Mouse (Mus musculus) spleen, postnatal 4 days (tissue): ENCODE data around the gene Ttll6.

Experiments used
- DNase-seq, 2 experiments: peaks; one replicate each; pipeline ENCODE4 v3.0.0; 2022; ENCODE audit warnings: low spot score in 2 of 2

Ttll6 gene

GRCm38 (mm10) chr11:96168125-96168524 lies 34.5 kb downstream of the Ttll6 start:
- DNase-seq = no peak

DNA sequence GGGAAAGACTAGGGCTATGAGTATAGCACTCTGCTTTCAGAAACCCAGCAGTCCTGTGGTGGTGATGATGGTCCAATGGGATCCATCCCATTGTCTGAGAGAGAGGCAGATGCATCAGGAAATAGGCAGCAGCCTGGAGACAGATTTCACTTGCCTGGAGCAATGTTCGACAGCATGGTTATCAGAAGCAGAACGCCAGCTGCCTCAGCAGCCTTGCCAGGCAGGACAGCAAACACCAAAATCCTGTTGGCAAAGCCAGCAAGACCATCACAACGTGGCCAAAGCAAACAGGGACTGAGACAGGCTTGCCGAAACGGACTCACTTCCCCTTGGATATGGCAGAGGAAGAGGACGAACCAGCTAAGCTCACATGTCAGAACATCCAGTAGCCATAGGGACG lies 35.4 kb downstream of the Ttll6 start:
- no peak for DNase-seq

- no peak for DNase-seq
Measured at GRCm38 (mm10) chr11:96170711-96171379, 37.3 kb downstream of the Ttll6 start.

DNA sequence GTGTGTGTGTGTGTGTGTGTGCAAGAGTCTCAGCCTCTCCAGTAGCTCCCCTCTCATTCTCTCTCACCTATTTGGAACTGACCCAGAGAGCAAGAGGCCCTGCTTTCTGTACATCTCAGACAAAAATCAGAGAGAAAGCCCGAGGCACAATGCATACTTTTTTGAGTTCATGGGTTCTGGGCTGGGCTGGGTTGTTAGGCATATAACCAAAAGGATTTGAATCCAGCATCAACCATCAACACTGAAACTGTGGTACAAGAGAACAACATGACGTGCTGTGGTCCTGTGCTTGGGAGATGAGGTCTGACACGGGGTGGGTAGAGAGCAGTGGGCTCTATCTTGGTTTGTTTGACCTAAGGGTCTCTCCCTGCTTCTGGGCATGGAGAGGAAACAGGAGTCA lies 38.0 kb downstream of the Ttll6 start:
- no peak for DNase-seq

GRCm38 (mm10) chr11:96172511-96173287 lies 39.1 kb downstream of the Ttll6 start:
- no peak for DNase-seq

DNA sequence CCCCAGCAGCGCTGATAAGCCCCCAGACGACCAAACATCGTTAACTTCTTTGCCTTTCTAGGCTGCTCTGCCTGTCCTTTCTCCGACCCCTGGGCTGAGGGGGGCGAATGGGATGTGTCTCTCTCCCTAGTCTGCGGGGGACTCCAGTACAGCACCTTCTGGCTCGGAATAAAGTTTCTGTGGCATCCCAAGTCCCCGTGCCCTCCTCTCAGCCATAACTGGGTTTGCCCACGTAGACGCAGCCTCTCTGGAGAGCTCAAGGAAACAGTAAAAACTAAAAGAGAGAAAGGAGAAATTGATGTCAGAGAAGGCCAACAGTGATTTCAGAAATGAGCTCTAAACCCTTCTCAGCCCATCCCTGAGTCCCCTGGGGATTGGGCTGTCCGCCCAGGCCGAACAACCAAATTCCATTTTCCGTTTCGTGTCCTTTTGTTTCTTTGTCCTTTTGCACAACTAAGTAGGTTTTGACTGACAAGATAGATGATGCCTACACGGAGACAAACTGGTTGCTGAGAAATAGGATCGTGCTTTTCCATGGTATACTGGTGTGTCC lies 39.8 kb downstream of the Ttll6 start:
- DNase-seq = no peak

GRCm38 (mm10) chr11:96174881-96175280 lies 41.3 kb downstream of the Ttll6 start:
- DNase-seq = no peak

DNA sequence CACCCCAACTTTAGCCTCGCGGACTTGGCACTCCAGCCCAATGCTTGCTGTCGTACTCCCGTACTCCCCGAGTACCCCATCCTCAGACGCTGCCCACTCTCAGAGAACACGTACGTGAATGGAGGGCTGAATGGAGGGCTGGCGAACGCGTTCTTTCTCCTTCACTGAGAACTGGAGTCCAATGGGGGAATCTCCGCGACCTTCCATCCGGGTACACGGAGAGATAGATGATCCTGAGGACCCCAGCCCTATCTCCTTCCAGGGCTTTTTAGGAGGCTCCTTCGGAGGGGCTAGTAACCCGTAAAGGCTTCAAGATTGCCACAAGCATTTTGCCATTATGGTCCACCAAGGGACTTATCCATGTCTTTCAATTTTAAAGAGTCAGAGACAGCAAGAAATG lies 41.9 kb downstream of the Ttll6 start:
- no peak for DNase-seq

GRCm38 (mm10) chr11:96175951-96176530 lies 42.5 kb downstream of the Ttll6 start:
- DNase-seq = no peak

- no peak for DNase-seq
Measured at GRCm38 (mm10) chr11:96176841-96177240, 43.3 kb downstream of the Ttll6 start.

- no peak for DNase-seq
Measured at GRCm38 (mm10) chr11:96177546-96178174, 44.1 kb downstream of the Ttll6 start.

GRCm38 (mm10) chr11:96178356-96178755 lies 44.8 kb downstream of the Ttll6 start:
- DNase-seq = no peak

DNA sequence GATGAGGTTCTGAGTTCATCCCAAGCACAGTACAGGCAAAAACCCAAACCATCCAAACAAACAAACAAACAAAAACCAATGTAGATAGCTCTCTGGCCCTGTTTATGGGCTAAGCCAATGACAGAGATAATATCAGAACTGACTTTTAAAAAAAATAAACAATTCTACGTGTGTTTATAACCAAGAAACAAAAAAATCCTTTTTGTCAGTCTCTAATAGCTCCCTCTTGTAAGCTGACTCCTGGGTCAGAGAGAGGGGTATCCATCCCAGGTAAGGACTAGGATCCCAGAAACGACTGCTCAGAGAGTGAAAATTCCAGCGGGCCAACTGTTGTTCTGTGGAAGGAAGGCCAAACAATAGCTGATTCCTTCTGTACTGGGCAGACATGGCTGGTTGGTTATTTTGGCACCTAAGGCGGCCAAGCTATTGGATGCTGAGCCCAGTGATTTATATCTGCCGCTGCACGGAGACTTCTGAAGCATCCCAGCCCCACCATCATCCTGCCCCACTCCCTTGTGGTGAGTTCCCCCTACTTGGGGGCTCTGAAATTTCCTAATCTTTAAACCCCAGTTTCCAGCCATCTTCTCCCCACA lies 45.4 kb downstream of the Ttll6 start:
- no peak for DNase-seq

DNA sequence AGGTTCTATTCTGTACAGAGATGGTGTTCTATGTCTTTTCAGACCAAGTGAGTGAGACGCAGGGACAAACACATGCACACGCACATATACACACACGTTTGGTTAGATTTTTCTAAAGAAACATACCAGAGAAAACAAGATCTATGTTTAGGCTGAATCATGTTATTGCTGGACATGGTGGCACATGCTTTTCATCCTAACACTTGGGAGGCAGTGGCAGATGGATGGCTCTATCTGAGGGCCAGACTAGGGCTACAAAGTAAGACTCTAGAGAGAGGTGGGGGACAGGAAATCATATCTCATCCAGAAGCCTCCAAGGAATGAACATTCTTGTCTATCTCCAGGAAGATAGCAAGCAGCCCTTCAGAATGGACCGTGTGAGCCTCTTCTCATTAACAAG lies 47.5 kb downstream of the Ttll6 start:
- DNase-seq = no peak

- no peak for DNase-seq
Measured at GRCm38 (mm10) chr11:96184233-96184632, 50.6 kb downstream of the Ttll6 start.

DNA sequence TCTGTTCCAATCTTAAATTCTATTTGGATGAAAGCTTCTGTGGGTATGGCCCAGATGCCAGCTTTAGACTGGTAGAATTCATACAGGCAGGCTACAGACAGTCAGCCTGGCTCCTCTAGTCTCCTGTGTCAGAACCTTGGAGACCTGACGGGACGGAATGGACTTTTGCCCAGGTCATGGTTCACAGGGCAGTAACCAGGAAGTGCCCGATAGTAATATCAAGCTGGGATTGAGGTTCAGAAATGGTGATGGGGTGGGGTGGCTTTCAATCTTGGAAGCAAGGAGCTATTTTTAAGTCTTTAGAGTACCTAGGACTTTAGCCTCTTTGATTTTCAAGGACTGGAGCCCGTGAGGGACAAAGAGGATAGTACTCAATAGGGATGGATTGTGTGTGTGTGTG lies 53.7 kb downstream of the Ttll6 start:
- no peak for DNase-seq

GRCm38 (mm10) chr11:96189810-96190522 lies 56.4 kb downstream of the Ttll6 start:
- no peak for DNase-seq

DNA sequence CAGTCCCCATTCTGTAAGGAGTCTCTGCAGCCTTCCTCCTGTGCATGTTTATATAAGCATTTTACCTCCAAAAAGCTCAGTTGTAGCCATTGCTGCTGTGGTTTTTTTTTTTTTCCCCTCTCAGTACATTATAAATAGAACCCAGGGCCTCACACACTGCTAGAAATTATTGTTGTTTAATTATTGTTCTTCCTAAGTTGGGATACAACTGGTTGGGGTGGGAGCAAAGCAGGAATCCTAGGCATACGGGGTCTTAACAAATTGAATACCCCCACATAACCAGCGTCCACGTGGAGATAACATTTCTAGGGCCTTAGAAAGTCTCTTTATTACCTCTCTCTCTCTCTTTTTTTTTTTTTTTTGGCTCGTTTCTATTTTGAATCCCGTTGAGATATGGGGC lies 57.5 kb downstream of the Ttll6 start:
- DNase-seq = no peak

DNA sequence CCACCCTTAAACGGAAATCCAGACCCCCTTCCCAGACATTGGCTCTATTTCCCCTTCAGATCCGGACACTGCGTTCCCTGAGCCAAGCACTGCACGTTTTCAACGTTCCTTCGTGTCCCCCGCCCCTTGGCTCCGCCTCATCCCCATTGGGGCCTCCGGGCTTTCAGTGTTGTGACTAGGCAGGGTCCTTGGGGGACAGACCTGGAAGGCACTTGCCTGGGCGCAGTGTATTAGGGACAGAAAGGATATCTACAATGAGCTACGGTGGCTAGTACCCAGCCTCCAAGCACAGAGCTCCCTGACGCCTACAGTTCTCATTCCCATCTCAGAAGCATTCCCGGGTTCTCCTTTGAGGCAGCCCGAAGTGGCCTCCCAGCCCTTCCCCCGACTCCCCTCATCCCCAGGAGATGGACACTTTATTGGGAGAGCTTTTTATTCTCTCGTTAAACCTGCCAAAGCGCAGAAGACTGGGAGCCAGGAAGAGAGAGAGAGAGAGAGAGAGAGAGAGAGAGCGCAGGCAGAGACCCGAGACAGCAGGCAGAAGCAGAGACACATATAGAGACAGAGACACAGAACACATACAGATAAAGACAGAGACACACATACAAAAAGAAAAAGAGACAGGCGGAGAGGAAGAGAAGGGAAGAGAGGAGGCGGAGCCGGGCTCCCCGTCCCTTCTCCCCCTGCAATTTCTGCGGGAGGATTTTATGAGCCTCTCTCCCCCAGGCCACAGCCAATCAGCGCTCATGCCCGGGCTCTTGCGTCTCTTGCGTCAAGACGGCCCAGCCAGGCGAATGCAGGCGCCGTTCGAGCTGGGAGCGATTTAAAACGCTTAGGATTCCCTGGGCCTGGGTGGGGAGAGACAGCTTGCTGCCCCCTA lies 60.2 kb downstream of the Ttll6 start, which contains the start of gene Hoxb13:
TSS of gene Hoxb13 (plus strand) at position 796 of the 880 bp plus-strand sequence.
- no peak for DNase-seq

DNA sequence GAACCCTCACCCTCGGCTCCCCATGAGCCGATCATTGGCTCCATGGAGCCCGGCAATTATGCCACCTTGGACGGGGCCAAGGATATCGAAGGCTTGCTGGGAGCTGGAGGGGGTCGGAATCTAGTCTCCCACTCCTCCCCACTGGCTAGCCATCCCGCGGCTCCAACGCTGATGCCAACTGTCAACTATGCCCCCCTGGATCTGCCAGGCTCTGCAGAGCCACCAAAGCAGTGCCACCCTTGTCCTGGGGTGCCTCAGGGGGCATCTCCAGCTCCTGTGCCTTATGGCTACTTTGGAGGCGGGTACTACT lies 60.8 kb downstream of the Ttll6 start:
- no peak for DNase-seq
